Mouse (Mus musculus) c-Kit-negative CD71-positive TER-119-positive erythroid progenitor cells, embryonic 14.5 days (primary cell): Measurements from ENCODE around the gene Crxos.
"Not testable (repeated sequence)": the region's sequence is repeated elsewhere in the genome, so short reads cannot be mapped to it uniquely, and the experiment has no call there.

Source experiments
- DNase-seq: peaks from one replicate; pipeline ENCODE4 v3.0.0-alpha.2; 2013; ENCODE audit warnings: low read depth, low spot score

The Crxos gene

DNA sequence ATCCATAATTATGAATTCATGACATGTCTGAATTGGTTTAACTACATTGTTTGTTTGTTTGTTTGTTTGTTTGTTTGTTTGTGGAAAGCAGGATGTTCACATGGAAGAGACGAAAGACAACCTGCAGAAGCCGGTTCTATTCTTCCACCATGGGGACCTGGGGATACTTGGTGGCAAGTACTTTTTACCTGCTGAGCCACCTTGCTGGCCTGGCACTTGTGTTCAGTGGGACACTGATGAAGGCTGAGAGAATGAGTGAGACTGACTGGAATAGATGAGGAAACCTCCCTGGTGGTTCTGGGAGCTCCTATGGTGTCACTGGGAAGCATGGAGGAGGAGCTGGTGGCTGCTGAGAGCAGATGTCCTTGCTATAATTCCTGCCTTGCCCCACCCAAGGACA, at the start of gene Crxos:
Gene Crxos (plus strand): TSS at position 301 of the 400 bp plus-strand sequence.
- no peak for DNase-seq

DNA sequence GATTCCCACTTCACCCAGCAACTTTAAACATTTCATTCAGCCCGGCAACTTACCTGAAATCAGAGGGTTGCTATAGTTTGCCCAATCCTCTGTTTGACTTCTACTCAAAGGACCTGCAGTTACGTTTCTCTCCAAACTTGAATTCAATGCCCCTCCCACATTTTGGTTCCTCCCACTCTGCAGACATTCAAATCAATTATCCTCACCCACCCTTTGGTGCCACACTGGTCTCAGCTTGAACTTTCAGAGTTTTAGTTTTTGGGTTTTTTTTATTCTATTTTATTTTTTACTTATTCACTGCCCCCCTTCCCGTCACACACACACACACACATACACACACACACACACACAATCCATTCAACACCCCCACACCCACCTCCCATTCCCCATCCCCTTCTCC, 42.8 kb upstream of the Crxos start, which contains the start of gene Obox6:
Gene Obox6 (minus strand): TSS at position 101 of the 400 bp plus-strand sequence.
- no peak for DNase-seq

- DNase-seq, result no peak
Observed at GRCm38 (mm10) chr7:15859657-15860056, 22.8 kb upstream of the Crxos start.

- no peak for DNase-seq
Observed at GRCm38 (mm10) chr7:15864104-15864503, 18.3 kb upstream of the Crxos start.

- no peak for DNase-seq
Observed at GRCm38 (mm10) chr7:15879756-15880155, 2.7 kb upstream of the Crxos start, which contains the start of gene Crx. Crx (minus strand) TSS chr7:15879968.

DNA sequence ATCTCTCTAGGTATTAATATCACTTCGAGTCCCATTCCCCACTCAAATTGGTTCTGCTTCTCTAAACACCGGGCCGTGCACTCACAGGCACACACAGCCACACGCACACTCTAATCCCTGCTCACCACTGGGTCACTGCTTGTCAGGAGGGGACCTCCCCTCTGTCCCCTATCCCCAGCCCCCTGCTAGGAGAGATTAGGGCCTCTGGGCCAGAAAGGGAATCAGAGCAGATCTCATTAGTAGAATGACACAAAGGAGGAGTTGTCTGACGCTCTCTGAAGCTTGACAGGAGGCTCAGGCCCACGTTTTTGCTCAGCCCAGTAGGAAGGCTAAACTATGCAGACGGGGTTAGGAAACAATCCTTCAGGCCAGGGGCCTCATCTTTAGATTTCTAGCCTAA, 1.0 kb upstream of the Crxos start:
- no peak for DNase-seq

DNA sequence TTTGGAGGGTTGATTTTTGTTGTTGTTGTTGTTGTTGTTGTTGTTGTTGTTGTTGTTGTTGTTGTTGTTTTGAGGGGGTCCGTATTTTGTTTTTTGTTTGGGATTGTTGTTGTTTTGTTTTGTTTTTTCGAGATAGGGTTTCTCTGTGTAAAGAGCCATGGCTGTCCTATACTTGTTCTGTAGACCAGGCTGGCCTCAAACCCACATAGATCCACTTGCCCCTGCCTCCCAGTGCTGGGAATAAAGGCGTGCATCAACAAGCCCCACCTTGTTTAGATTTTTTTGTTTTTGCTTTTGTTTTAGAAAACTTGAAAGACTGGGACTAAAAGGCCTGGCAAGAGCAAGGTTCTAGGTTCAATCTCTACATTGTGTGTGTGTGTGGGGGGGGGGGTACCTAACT, 586 bp upstream of the Crxos start:
- no peak for DNase-seq

DNA sequence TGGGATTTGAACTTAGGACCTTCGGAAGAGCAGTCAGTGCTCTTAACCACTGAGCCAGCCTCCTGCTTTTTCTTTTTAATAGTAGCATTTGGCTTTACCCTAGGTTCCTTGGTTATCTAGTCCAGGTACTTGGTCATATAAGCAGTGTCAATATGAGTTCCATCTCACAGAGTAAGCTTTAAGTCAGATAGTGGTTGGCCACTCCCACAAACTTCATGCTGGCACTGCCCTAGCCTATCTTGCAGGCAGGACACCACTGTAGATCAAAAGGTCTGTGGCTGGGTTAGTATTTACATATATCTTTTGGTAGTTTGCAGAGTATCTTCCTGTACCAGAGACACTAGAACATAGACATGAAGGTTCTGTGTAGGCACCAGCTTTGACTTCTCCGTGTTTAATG, 1.7 kb downstream of the Crxos start:
- no peak for DNase-seq

DNA sequence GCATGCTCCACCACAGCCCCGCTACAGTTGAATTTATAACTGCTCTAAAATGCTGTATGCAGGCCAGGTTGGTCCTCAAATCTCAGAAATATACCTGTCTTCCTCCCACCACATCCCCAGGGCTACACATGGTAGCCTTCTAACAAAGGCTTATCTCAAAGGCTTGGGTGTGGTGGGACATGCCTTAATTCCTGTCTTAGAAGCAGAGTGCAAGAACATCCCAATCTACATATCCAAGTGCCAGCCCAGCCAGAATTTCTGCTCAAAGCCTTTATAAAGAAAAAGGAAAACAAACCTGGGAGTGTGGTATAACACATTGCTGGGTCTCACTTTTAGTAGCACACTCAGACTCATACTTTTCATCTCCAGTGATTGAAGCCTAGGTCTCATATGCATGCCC, 11.8 kb downstream of the Crxos start:
- DNase-seq, result no peak

- DNase-seq, result no peak
Observed at GRCm38 (mm10) chr7:15901366-15902048, 19.1 kb downstream of the Crxos start.

GRCm38 (mm10) chr7:15905861-15906260, 23.4 kb downstream of the Crxos start:
- DNase-seq, result no peak

GRCm38 (mm10) chr7:15906602-15907001, 24.2 kb downstream of the Crxos start:
- DNase-seq, result no peak

DNA sequence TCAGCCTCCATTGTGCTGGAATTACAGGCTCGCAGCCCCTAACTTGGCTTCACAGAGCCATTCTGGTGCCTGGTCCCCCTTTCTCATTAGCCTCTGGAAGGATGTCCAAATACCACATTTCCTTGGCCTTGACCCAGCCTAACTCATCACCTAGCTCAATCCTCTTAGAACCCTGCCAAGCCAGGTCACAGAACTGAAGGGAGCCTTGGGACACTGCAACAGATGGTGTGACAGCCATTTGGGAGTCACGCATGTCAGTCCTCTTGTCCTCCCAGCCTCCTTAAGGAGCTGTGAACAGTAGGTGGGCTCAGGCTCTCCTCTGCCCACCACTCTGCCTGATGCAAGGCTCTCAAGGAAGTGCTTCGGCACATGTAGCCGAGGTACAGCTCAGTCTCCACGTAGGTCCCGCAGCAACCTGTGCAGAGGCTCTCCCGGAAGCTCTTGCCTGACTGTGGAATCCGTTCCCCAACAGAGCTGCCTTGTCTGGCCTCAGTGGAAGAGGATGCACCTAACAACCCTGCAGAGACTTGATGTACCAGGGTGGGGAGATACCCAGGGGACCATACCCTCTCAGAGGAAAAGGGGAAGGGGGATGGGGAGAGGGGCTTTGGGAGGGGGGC, 25.7 kb downstream of the Crxos start:
- DNase-seq, result no peak

DNA sequence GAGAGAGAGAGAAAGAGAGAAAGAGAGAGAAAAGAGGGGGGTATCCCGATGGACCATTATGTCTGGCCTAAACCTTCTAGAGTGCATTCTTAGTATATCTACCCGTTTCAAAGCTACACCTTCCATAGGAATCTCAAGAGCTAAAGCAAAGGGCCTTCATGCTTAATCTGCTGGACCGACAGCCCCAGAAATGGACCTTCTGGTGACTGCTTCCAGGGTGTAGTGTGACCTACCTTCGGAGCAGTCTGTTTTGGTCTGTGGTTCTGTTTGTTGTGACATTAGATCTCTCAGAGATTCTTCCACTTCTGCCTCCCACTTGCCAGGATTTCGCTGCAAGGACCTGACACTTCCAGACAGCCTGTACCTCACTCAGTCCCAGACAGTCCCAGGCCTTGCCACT, 28.1 kb downstream of the Crxos start:
- DNase-seq, result no peak

DNA sequence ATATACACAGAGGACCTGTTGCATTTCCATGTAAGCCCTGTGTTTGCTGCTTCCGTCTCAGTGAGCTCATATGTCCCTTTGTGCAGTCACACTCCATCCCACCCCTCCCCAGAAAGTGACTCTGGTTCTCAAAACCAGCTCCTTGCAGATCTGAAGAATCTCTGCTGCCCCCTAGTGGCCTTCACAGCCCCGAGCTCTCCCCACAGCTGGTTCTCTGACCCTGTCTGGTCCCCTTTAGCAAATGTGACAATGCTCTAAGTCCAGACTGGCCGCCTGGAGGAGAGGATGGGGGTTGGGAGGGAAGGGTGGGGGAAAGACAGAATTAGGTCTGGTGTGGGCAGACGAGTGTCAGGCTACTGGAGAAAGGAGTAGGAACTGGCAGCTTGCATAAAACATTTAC, 29.8 kb downstream of the Crxos start:
- peak; percentile 50 for DNase-seq

GRCm38 (mm10) chr7:15914252-15914651, 31.8 kb downstream of the Crxos start:
- DNase-seq, result peak; percentile 36

DNA sequence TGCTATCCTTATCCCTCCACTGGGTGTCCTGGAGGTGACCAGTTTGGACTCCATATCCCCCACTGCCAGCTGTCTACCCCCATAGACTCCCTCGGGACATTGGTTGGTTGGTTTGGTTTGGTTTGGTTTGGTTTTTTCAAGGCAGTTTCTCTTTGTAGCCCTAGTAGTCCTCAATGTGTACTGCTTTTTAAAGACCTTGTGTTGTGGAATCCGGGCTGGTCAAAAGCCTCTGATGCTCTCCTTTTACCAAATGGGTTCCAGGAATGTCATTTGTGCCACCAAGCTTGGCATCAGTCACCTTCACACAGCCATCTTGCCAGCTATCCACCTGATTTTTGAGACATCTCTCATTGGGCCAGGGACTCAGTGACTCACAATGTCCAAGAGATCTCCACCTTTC, 32.3 kb downstream of the Crxos start:
- no peak for DNase-seq

- DNase-seq, result not testable (repeated sequence)
Observed at GRCm38 (mm10) chr7:15915695-15916094, 33.3 kb downstream of the Crxos start.

DNA sequence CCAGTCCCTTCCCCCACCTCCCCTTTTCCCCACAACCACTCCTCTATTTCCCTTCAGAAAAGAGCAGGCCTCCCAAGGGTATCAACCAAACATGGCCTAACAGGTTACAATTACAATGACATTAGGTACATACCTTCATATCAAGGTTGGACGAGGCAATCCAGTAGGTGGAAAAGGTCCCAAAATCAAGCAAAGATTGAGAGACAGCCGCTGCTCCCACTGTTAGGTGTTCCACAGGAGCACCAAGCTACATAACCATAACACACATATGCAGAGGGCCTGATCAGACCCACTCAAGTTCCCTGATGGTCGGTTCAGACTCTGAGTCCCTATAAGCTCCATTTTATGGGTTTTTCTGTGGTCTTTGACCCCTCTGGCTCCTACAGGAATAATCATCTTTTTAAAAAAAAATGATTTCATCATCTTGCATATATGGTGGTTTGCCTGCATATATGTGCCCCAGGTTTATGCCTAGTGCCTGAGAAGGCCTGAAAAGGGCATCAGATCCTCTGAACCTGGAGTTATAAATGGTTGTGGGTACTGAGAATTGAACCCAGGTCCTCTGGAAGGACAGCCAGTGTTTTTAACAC, 33.8 kb downstream of the Crxos start:
- DNase-seq, result no peak

DNA sequence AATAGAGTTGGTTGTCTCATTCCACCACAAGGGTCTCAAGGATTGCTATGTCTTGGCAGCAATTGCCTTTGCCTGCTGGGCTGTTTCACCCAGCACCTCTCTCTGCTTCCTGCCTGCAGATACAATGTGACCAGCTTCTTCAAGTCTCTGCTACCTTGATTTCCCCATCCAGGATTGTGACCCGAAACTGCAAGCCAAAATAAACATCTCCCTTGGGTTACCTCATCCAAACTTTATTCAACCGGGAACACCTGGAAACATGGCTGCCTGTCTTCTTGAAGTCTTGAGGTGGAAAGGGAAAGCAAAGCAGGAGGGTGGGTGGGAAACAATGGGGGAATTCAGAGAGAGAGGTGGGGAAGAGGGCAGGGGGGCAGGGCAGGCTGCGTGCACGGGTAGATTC, 34.6 kb downstream of the Crxos start:
- no peak for DNase-seq

GRCm38 (mm10) chr7:15918371-15918770, 36.0 kb downstream of the Crxos start:
- no peak for DNase-seq

GRCm38 (mm10) chr7:15919947-15920346, 37.5 kb downstream of the Crxos start:
- DNase-seq, result no peak

DNA sequence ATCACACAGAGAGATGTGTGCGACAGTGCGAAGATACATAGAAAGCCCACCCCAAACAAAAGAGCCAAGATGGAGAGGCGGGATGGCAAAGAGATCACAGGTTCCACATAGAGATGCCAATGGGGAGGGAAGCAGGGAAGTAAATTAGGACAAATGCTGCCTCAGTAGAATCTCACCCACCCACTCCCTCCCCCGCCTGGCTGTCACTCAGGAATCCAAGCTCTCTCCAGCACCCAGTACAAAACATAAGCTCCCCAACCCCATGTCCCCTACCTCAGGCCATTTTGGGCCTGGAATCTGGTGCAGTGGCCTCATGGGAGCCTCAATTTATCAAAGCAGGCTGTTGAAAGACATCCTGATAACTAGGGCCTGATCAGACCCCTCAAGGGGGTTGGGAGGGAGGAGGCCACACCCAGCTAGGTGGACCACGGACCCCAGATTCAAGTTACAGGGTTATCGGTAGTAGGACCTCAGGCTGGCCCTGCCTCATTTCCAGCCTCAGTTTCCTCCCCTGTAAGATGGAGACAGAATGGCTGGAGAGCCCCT, 38.3 kb downstream of the Crxos start:
- no peak for DNase-seq
